Mouse (Mus musculus): ENCODE data around the gene Klrb1b.

Gene Klrb1b

GRCm38 (mm10) chr6:128826132-128826531 lies at the start of gene Klrb1b, which contains the start of gene Gm44511:
TSS of gene Klrb1b (minus strand) at chr6:128826331.
TSS of gene Gm44511 (minus strand) at chr6:128826315.
- DNase-seq: no peak

- no peak for DNase-seq
Observed at GRCm38 (mm10) chr6:128871910-128872610, 45.9 kb upstream of the Klrb1b start.

- no peak for DNase-seq
Observed at GRCm38 (mm10) chr6:128868861-128869260, 42.7 kb upstream of the Klrb1b start.

- no peak for DNase-seq
Observed at GRCm38 (mm10) chr6:128857976-128858375, 31.8 kb upstream of the Klrb1b start.

- DNase-seq: peak; percentile 94
Observed at GRCm38 (mm10) chr6:128856250-128856649, 30.1 kb upstream of the Klrb1b start.

- no peak for DNase-seq
Observed at GRCm38 (mm10) chr6:128855477-128855876, 29.3 kb upstream of the Klrb1b start.

GRCm38 (mm10) chr6:128854895-128855294 lies 28.8 kb upstream of the Klrb1b start:
- DNase-seq: no peak

GRCm38 (mm10) chr6:128854024-128854820 lies 28.1 kb upstream of the Klrb1b start:
- peak; percentile 84 for DNase-seq

GRCm38 (mm10) chr6:128852766-128853165 lies 26.6 kb upstream of the Klrb1b start:
- DNase-seq: no peak

- DNase-seq: no peak
Observed at GRCm38 (mm10) chr6:128851151-128851550, 25.0 kb upstream of the Klrb1b start.

- no peak for DNase-seq
Observed at GRCm38 (mm10) chr6:128850671-128851070, 24.5 kb upstream of the Klrb1b start.

GRCm38 (mm10) chr6:128849902-128850301 lies 23.8 kb upstream of the Klrb1b start:
- peak; percentile 72 for DNase-seq

- DNase-seq: no peak
Observed at GRCm38 (mm10) chr6:128847401-128847800, 21.3 kb upstream of the Klrb1b start.

GRCm38 (mm10) chr6:128845998-128846542 lies 19.9 kb upstream of the Klrb1b start:
- DNase-seq: no peak

GRCm38 (mm10) chr6:128845319-128845979 lies 19.3 kb upstream of the Klrb1b start:
- peak; percentile 92 for DNase-seq

- DNase-seq: no peak
Observed at GRCm38 (mm10) chr6:128844586-128845080, 18.5 kb upstream of the Klrb1b start.

GRCm38 (mm10) chr6:128844131-128844530 lies 18.0 kb upstream of the Klrb1b start:
- DNase-seq: peak; percentile 38

- peak; percentile 82 for DNase-seq
Observed at GRCm38 (mm10) chr6:128843479-128843992, 17.4 kb upstream of the Klrb1b start.

- DNase-seq: peak; percentile 90
Observed at GRCm38 (mm10) chr6:128842945-128843478, 16.9 kb upstream of the Klrb1b start.

- DNase-seq: no peak
Observed at GRCm38 (mm10) chr6:128842356-128842944, 16.3 kb upstream of the Klrb1b start.

GRCm38 (mm10) chr6:128841327-128842089 lies 15.4 kb upstream of the Klrb1b start:
- no peak for DNase-seq
